Mouse (Mus musculus) spleen, postnatal 10 days (tissue): ENCODE results near the gene Cnga4.
"Not testable (repeated sequence)": the region's sequence is repeated elsewhere in the genome, so short reads cannot be mapped to it uniquely, and the experiment has no call there.

Source experiments
- DNase-seq, 2 experiments: peaks; one replicate each; pipeline ENCODE4 v3.0.0; 2021 to 2022; ENCODE audit warnings: low spot score in 2 of 2

Cnga4 gene

GRCm38 (mm10) chr7:105414385-105414784 is 10.0 kb downstream of the Cnga4 start:
- DNase-seq, result no peak

- no peak for DNase-seq
These were observed 12.2 kb downstream of the Cnga4 start for GRCm38 (mm10) chr7:105416529-105416928.

GRCm38 (mm10) chr7:105418106-105418505 is 13.7 kb downstream of the Cnga4 start:
- DNase-seq, result no peak

GRCm38 (mm10) chr7:105420903-105421302 is 16.5 kb downstream of the Cnga4 start:
- DNase-seq, result no peak

- DNase-seq, result no peak
These were observed 20.0 kb downstream of the Cnga4 start for GRCm38 (mm10) chr7:105424368-105424767.

GRCm38 (mm10) chr7:105425424-105426043 is 21.2 kb downstream of the Cnga4 start, which contains the start of gene Cckbr:
TSS of gene Cckbr (plus strand) at chr7:105425731.
- DNase-seq, result no peak

GRCm38 (mm10) chr7:105426051-105426450 is 21.7 kb downstream of the Cnga4 start:
- DNase-seq, result no peak

GRCm38 (mm10) chr7:105432058-105432457 is 27.7 kb downstream of the Cnga4 start:
- no peak for DNase-seq

GRCm38 (mm10) chr7:105433859-105434258 is 29.5 kb downstream of the Cnga4 start:
- no peak for DNase-seq

GRCm38 (mm10) chr7:105434798-105435197 is 30.4 kb downstream of the Cnga4 start:
- DNase-seq, result no peak

GRCm38 (mm10) chr7:105437979-105438772 is 33.8 kb downstream of the Cnga4 start:
- no peak for DNase-seq

GRCm38 (mm10) chr7:105441426-105441825 is 37.1 kb downstream of the Cnga4 start:
- DNase-seq, result no peak

- DNase-seq, result no peak
These were observed 40.7 kb downstream of the Cnga4 start for GRCm38 (mm10) chr7:105445076-105445475.

- DNase-seq, result not testable (repeated sequence)
These were observed 49.0 kb downstream of the Cnga4 start for GRCm38 (mm10) chr7:105453345-105453744.
